Mouse (Mus musculus): Measurements from ENCODE around the gene Tmtc2.

Gene Tmtc2

DNA sequence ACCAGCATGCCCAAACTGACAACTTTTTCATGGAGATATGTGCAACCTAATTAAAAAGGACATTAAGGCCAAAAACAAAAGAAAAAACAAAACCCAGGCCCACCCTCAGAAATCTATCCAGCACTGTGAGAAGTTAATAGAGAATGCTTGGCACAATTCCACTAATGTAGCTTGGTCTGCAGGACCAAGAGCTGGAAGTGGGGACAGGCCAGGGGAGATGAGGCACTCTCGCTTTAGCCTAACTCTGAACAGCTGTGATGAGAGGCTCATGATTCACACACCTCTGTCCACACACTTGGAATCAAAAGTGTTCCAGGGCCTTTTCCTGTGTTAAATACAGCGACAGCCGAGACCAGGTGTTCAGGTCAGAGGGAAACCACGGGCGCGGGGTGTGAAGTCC, 79.0 kb downstream of the Tmtc2 start:
- CTCF ChIA-PET: no interaction called here

DNA sequence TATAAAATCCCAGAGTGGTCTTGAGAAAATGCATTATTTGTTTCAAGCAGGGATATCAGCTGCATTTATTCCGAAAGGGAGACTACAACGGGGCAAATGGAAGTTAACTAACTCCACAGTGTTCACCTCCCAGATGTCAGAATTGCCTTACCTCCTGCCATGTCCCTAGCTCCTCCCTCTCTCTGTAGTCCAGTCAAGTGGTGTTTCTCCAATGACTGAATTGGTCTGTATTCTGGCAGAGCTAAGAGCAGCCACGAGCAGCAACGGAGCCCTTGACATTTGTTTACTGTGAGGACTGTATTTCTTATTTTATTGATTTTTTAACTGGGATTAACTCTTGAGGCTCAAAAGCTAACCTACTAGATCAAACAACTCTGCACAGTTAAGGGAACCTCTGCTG, 81.8 kb downstream of the Tmtc2 start:
- CTCF ChIA-PET: interaction anchor here (0.6 kb wide), 1 partner anchor 45 kb away, joined by 11 read pairs; no protein-coding TSS in a partner anchor

DNA sequence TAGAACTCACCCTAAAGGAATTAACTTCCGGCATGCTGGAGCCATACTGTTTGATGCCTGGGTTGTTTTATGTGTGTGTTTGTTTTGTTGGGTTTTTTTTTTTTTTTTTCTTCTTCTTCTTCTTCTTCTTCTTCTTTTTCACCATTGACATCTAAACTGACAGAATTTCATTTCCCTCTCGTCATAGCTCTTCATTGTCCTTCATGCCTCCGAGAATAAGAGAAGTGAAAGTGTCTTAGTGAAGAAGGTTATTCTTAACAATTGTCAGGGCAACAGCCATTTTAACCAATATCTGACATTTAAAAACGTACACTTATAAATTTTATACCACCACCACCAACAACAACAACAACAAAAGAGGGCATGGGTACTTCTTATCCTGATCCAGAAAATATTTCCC, 83.5 kb downstream of the Tmtc2 start:
- CTCF ChIA-PET: no interaction called here

DNA sequence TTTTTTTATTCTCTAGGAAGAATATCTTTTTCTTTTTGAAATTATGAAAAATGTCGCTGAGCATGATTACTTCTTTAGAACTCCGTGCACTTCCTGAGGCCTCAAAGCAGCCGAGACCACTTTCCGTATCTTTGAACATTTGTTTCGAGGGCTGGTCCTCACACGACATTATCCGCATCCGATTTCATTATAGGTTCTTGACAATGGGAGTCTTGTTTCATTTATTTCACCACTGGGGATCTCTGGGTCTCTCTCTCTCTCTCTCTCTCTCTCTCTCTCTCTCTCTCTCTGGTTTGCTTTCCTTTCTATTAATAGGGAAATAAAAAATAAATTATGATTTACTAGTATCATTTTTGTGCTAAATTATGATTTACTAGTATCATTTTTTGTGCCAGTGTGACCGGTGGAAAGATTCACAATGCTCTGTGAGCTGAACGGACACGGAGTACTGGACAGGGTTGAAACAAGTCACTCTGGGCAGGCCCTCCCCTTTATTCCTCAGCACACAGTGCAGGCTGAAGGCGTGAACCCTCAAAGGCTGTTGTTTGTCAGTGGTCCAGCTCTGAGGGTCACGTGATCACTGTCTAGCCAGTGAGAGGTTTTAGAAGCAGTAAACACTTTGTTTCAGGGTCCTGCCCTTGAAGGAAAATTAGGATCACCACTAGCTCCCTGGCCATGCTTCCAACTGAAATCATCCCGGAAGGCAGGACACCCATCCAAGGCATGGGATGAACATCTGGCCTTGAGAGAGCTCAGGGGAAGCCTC, 84.1 kb downstream of the Tmtc2 start:
- CTCF ChIA-PET: no interaction called here

DNA sequence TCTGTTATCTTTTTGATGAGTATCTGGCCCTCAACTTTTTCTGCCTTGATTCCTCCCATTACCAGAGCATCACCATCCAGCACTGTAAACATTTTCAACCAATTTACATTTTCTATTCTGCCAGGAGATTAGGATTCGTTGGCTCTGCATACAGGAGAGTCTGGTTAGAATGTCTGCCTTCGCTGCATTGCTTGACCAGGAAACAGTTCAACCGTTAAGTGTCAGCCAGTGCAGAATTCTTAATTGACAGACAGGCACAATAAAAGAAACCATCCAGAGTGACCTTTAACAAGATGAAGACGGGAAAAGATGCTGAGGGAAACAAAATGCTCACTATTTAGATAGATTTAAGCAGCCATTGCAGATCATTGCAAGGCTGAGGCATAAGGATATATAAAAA, 87.3 kb downstream of the Tmtc2 start:
- CTCF ChIA-PET: no interaction called here

DNA sequence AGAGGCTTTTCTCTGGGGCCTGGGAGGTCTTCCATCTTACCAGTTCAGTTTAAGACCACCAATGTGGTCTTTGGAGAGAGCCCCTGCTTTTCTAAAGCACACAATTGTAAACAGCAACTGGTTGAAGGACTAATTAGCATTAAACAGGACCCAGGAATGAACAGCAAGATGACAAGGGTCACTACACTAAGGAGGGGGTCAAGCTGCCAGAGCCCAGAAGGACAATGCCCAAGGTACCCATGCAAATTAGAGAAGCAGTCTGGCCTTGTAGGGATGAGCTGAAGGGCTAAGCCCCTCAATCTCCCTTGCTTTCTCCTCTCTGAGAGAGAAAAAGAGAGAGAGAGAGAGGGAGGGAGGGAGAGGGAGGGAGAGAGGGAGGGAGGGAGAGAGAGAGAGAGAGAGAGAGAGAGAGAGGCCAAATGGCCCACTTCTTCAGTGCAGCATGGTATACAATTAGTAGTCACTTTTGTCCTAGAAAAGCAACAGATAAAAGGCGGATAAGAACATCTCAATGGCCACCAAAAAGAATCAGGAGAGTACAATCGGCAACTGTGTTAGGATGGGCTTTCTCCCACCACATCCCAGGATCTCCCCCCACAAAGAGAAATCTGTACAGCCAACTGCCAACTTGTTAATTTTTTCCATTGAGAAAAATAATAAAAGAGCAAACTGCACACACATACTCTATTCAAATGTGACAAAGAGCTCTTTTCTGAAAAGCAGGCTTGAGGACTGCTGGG, 89.7 kb downstream of the Tmtc2 start:
- CTCF ChIA-PET: interaction anchor here (0.7 kb wide), 1 partner anchor 536 kb away, joined by 4 read pairs; no protein-coding TSS in a partner anchor

DNA sequence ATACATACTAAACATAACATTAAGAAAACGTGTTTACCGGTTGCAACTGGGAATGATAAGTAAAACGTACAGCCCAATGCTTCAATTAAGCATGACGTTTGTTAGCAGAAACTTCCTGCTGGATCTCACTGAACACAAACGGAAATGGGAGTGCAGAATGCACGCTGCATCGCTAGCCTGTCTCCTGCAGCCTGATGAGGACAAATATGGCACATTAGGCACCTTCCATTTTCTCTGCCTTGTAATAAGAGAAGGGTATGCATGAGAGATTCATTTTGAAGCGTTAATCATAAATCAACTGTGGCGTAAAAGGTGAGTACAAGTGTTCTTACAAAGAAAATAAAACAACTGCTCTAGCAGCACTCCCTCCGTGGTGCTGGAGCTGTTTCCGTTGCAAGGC, 94.5 kb downstream of the Tmtc2 start:
- CTCF ChIA-PET: no interaction called here

DNA sequence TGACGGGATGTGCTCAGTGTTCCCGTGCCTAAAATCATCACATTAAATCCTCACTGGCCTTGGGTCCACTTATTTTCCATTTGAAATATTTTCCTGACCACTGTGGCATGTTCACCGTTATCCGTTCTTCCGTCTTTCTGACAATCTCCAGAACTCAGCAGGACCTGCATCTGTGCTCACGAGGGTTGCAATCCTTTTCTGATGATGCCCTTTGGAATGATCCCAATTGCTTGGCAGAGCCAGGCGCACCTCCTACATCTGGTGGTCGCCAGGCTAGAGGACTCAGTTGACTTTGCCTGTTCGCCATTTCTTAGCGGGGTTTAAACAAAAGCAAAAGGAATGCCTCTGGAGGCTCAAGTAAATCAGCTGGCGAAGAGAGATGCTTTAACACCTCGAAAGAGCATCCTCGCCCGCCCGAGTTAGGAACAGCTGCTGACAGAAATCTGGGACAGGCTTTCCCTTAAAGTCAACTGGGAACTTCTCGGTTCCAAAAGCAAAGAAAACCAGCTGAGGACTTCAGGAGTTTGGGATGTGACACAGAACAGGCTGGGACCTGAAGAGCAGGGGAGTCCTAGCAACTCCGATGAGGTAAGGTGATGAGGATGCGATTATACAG, 96.5 kb downstream of the Tmtc2 start:
- CTCF ChIA-PET: no interaction called here

DNA sequence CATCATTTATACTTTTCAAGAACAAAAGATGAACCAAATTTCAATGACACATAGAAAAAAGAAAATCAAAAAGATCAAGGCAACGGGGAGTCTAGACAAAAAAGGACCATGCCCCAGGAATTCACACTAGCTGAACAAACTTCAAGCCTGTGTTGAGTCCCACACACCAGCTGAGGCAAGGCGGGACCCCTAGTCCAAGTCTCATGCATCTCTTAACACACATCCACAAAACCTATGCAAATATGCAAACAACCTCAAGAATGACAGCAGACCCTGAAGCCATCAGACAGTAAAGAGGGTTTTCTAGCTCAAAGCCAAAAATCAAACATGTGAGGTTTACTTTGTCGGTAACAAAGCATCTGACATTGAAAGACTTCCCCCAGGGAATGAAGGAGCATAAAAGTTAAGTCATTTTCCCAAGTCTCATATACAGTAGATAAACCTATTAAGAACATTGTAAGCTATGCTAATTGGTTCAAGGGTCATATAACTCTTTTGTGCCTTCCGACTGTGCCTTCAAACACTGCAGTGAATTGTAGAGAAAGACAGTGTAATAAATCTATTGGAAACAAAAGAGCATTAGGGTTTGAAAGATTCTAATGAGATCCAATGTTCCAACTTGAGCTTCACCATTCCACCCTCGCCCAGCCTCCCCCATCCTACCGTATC, 100.0 kb downstream of the Tmtc2 start:
- CTCF ChIA-PET: no interaction called here

DNA sequence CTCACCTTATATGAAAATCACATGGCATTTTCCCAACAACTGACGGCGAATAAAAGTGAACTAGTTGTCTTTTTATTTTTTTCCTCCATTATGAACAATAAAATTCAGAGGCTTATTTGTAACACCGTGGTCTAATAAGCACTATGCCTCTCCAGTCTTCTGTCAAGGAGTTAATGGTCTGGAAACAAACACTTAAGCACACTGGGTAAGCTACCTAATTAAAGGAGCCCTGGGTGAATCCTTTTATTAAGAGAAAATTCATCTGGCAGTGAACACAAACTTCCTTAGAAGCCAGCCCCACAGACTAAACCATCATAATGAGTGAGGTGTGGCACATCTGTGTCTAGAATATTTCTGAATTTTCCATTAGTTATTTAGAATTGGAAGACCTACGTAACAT, 109.9 kb downstream of the Tmtc2 start:
- CTCF ChIA-PET: no interaction called here

DNA sequence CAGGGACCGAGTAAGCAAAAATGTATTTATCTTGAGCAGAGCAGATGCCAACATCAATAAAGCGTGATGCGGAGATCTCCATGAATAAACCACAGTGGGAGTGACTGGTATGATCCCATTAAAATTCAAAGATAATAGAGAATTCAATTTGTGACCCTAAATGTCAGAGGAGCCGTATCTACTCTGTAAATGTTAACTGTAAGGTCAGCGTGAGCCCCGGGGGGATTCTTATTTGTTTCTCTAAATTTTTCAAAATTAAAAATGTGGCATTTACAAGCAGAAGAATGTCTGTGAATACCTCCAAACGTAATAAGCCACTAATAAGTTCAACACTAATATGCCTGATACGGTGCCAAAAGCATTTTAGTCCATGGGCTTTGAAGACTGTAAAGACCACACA, 120.8 kb downstream of the Tmtc2 start:
- CTCF ChIA-PET: no interaction called here

DNA sequence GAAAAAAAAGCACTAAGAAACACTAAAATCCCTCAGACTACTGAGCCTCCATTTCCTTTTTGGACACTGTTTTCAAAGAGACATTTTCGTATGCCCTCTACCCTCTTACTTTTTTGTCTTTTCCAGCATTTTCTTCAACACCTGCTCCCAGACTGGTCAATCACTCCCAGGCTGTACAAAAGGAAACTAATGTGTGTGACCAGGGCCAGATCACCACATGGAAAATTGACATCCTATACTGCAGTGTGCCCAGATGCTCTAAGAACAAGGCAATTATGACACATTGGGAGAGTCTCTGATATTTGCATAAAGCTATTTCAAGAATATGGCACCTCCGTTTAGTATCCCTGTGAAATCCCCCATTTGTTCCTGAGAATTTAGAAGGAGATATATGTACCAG, 127.1 kb downstream of the Tmtc2 start:
- CTCF ChIA-PET: no interaction called here

DNA sequence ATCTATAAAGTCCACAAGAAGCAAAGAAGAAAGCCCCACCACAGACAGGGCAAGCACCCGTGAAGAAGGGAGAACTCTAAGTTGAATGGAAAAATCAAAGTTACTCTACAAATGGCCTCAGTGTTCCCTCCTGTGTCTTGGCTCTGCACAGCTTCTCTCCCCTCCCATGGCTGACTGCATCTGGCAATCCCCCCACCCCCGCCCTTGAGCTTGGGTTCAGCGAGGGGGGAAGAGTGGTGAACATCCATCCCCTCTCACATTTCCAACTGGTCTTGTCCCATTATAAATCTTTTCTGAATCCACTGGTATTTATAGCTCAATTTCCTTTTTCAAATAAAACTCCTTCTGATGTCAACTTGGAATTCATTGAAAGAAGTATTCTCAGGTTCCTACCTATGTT, 129.9 kb downstream of the Tmtc2 start:
- CTCF ChIA-PET: no interaction called here

DNA sequence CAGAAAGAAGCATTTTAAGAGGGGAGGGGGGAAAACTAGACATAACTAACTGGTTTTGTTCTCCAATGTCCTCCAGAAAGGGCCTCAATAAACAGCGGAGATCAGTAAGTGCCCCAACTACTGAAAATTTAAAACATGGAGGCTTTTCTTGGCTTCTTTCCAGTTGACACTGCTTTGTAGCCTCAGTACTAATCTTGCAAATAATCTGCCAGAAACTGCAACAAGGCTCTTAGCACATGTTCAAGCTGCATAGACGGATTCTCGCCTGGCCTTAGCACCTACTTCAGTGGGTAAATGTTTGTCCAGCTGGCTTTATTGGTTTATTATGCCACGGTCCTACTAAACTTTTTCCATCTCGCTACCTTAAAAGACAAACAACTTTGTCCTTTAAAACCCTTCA, 139.4 kb downstream of the Tmtc2 start:
- CTCF ChIA-PET: no interaction called here

DNA sequence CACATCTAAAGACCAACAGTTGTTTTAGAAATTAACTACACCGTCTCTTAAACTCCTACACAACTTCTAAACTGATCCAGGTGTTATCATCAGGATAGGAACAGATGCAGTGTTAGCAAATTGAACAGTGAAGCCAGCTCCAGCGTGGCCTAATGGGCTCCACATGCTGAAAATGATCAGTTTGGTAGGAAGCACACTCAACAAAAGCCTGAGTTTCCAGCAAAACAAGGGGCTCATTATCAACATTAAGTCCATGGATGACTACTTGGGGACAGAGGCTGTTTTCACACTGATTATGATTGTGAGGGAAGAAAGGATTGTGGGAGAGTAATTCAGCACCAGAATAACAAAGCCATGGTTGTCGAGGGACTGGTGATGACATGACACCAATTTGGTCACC, 143.4 kb downstream of the Tmtc2 start:
- CTCF ChIA-PET: no interaction called here

DNA sequence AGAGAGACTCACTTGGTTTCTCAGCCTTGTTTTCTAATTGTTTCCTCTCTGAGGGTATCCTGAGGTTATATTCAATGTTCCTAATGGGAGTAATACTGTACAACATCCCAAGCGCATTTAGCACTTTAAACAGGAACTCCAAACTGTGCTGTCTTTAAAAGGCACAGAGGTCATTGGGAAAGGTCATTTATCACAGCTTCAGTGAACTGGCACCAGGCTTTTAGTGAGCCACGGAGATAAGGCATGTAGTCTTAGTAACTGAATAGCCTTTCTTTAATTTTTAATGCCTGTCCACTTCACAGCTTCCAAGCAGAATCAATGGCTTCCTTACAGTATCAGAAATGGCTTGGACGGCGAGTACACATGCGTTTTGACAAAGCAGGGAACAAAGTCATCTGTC, 144.0 kb downstream of the Tmtc2 start:
- CTCF ChIA-PET: no interaction called here

DNA sequence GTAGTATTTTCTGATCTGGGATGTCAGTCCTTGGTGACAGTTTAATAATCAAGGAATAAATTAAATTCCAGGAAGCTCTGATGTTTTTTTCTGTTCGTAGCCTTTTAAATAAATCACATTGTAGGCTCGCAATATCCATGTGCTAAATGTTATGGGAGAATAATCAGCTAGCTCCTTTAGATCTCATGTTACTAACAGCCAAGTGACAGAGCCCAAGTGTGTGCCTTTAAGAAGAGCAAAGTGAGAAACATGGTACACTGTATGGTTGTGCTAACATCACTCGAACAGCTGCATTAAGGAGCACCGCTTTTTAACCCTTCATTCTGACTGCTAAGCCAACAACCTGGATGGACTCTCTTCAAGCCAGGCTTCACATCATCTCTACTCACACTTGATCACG, 146.2 kb downstream of the Tmtc2 start:
- CTCF ChIA-PET: no interaction called here

DNA sequence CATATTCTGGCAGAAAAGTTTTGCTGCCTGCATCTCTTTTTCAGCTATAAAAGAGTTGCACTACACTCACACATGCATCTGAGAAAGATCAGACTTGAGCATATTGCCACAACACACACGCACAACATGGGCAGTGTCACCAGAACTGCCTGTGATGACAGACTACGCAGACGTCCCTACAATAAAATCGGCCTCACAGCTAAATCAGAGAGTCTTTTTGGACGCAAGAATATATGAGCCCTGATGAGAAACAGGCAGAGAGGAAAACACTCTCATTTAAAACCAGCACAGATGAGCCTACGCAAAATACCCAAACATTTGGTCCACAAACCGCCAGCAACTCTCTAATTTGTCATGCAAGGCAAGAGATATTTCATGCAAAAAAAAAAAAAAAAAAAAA, 146.6 kb downstream of the Tmtc2 start:
- CTCF ChIA-PET: no interaction called here

DNA sequence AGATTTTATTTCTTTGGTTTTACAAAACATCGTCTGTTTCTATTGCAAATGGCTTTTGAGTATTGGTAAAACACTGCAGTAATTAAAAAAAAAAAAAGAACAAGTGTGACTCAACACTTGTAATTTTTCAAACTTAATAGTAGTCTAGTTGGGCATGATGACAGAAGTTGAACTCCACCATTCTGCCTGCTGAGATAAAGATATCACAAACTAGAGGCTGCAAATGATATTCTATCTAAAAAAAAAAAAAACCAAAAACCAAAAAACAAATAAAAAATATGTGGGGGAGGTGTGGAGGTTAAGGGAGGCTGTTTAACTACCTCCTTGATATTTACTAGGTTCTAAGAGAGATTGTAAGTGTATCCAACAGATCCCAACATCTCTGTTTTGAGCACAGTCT, 149.2 kb downstream of the Tmtc2 start:
- CTCF ChIA-PET: no interaction called here

DNA sequence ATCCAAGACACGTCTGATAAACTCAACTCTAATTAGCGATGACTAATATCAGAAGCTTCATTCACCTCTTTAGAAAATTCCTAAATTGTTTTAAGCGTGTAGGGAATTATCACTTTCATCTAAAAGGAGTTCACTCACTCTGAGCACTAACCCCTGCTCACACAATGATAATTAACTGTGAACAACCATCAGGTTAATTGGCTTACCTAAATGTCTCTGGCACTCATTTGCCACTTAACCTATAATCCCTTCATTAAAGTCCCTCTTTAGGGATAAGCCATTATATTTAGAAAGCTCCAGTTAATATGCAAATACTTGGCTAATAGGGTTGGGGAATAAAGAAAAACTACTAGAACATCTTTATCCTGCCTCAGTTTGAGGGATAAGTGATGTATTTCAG, 151.1 kb downstream of the Tmtc2 start:
- CTCF ChIA-PET: no interaction called here

DNA sequence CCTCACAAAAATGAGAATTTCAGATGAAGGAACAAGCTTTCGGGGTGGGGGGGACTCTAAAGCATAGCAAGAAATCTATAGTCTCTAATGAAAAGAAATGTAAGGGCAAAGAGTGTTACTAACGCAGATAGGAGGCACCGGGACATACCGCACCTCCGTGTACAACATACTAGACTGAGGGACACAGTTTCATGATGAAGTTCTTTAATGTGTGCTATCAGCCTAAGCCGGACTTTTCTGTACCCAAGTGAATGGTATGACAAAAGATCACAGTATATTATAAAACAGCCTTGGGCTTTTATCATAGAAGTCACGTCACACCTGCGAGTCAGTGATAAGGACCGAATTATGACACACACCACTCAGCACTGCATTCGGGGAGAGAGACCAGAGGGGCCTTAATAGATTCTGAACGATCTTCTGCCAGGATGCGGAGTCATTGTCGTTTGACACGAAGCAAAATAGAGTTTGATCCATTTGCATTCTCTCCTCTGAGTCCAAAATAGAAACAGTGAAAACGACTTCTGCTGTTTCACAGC, 156.3 kb downstream of the Tmtc2 start:
- CTCF ChIA-PET: no interaction called here

DNA sequence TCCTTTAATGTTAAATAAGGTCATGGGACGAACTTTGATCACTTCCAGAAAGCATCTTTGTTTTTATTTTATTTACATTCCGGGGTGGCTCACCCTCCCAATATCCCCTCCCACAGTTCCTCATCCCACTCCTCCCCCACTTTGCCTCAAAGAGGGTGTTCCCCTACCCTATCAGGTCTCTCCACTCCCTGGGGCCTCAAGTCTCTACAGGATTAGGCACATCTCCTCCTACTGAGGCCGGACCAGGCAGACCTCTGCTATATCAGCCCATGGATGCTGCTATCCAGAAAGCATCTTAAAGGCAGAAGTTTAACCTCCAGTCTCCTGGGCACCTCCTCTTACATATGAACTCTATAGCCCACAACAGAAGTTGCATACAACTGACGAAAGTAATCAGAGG, 157.7 kb downstream of the Tmtc2 start:
- CTCF ChIA-PET: no interaction called here

All from spleen, embryonic (tissue).